Mouse (Mus musculus): ENCODE data around the gene Ssh2.

- TF ChIP-seq CTCF (IDR thresholded peaks at IDR 0.05; ENCODE audit: low read depth) (peak; percentile 39), EP300 (optimal IDR thresholded peaks at IDR 0.05) (no peak)
Observed at GRCm38 (mm10) chr11:77486798-77487197, 270.7 kb downstream of the Ssh2 start.
